Mouse (Mus musculus) left cerebral cortex, postnatal 14 days (tissue): ENCODE data around the gene Polr2g. TPM values are rescaled to one million over a fixed set of nuclear protein-coding genes. Genes with fewer than 3 reads are reported as not detected.
"Not testable (repeated sequence)": the region's sequence is repeated elsewhere in the genome, so short reads cannot be mapped to it uniquely, and the experiment has no call there.

Source experiments
- DNase-seq, 2 experiments: peaks; one replicate each; pipeline ENCODE4 v3.0.0; 2021 to 2022; ENCODE audit warnings: low spot score in 2 of 2, mixed read lengths in 1 of 2
- intact Hi-C: fragments of 180-260 bp; cut with DNase I; formaldehyde crosslinking; loops from one replicate; pipeline ENCODE4 v1.15.1; 2025
- long read RNA-seq, 2 experiments: library from polyadenylated mRNA; stranded (forward); transcript quantifications; one replicate each; pipeline ENCODE4 v2.0.0; 2021
- total RNA-seq, 2 experiments: library from RNA; stranded (reverse); gene quantifications; 2 replicates each; pipeline ENCODE4 v1.2.3; 2021

The Polr2g gene
- total RNA-seq: 100 to 1,000 TPM; 108 to 110 TPM
- long read RNA-seq, experiment 1, transcript Polr2g-202 (7 exons, 833 nt): minor isoform, 19 of 87 reads
- long read RNA-seq, experiment 1, transcript Polr2g-201 (8 exons, 890 nt): major isoform, 56 of 87 reads
- long read RNA-seq, experiment 1, partial matches to known transcripts: 4 of 87 reads
- long read RNA-seq, experiment 1, other reads (novel, unspliced or antisense): 7 of 87 reads
- long read RNA-seq, experiment 2, transcript Polr2g-201 (8 exons, 890 nt): major isoform, 47 of 67 reads
- long read RNA-seq, experiment 2, transcript Polr2g-202 (7 exons, 833 nt): minor isoform, 16 of 67 reads
- long read RNA-seq, experiment 2, partial matches to known transcripts: 3 of 67 reads
- long read RNA-seq, experiment 2, other reads (novel, unspliced or antisense): 1 of 67 reads

DNA sequence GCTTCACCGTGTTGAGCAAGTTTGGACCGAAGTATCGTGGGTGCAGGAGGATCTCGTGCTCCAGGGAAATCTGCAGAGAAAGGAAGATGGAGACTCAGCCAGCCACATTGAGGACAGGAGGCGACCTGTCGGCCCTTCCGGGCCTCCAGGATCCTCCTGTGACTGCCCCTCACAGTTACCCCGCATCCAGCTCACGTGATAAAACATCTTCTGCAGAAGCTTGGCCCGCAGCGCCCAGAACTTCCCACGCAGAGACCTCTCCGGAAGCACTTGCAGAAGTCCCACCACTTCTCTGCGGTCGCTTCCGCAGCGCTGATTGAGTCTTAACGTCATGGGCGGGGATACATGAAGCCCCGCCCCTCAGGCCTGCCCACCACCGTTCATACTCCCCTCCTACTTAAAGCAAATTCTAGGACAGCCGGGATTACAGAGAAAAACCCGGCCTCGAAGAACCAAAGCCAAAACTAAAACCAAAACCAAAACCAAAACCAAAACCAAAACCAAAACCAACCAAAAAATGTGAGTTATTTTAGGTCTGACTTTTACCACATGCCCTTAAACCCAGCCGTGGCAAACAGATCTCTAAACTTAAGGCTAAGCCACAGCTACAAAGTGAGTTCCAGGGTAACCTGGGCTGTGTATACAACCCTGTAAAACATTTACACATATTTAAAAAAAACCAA, at the start of gene Polr2g:
TSS of gene Polr2g (minus strand) at position 314 of the 683 bp plus-strand sequence.
- peak; percentile 92 to 95 for DNase-seq
- intact Hi-C loops: no loop called here

GRCm38 (mm10) chr19:8844371-8845129, 46.2 kb upstream of the Polr2g start:
- DNase-seq: peak; percentile 86 to 87
- intact Hi-C loops: loop anchor here (5.0 to 10.0 kb wide), 2 partner anchors 110 to 238 kb away; partner anchors contain the start of gene Tut1

DNA sequence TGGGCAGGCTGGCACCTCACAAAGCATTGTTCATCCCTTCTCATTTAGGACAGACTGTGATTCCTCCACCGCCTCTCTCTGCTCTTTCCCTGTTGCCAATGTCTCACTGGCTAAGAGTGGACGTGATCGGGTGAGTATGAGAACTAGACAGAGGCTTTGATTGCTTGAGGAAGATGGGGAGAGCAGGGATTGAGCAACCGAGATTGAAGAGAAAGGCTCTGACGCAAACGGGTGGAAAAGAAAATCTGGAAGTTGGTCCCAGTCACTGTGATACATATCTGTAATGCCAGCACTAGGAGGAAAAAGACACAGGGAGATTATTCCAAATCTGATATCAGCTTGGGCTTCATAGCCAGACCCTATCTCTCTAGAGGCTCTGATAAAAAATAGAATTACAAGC, 44.6 kb upstream of the Polr2g start:
- intact Hi-C loops: loop anchor here (5.0 to 10.0 kb wide), 2 partner anchors 112 to 239 kb away; partner anchors contain the start of gene Tut1
- no peak for DNase-seq

DNA sequence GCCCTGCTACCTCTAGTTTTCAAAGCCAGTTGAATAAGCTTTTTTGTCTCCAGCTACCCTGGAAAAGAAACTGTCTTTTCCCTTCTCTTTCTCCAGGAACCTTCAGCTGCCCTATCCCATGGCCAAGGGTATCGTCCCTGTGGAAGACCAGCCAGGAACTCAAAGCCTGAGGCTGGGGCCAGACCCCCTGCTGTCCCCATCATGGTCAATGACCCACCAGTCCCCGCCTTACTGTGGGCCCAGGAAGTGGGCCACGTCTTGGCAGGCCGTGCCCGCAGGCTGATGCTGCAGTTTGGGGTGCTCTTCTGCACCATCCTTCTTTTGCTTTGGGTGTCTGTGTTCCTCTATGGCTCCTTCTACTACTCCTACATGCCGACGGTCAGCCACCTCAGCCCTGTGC, 42.6 kb upstream of the Polr2g start:
- intact Hi-C loops: loop anchor here (5.0 to 10.0 kb wide), 2 partner anchors 114 to 241 kb away; partner anchors contain the start of gene Tut1
- no peak for DNase-seq

DNA sequence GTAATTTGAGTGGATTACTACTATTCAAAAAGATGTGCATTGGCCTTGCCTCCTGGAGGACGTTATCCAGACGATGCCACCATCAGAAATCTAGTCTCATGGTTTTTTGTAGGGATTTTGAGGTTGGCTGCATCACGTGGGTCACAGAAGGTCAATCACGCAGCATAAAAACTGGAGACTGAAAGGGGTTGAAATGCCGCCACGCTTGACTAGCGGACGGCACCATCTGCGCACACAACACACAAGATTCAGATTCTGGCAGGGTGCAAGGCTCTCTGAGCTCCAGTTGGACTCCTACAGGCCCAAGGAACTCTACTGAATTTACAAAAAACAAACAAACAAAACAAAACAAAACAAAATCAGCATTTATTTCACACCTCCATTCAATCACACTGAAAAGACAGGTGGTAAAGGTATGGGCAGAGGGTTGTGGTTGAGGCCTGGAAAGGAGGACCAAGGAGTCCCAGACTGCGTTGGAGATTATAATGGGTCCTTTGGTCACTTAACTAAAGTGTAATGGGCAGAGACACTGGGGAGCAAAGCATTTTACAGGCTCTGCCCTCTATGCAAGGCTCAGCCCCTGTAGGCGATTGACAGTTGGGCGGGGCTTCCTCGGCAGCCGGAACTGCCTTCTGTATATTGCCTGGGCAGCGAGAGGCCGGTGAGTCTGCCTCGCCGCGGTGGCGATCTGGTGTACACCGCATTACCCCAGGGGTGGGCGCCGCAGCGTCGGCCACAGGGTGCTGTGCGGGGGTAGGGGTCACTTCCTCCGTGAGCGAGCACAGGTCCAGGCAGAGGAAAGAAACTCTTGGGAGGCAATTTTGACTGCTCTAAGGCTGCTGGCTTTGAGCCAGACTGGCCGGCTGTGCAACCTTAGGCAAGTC, 41.8 kb upstream of the Polr2g start:
- intact Hi-C loops: loop anchor here (5.0 to 10.0 kb wide), 2 partner anchors 115 to 242 kb away; partner anchors contain the start of gene Tut1
- DNase-seq: peak in 1 of 2 experiments; percentile 70

DNA sequence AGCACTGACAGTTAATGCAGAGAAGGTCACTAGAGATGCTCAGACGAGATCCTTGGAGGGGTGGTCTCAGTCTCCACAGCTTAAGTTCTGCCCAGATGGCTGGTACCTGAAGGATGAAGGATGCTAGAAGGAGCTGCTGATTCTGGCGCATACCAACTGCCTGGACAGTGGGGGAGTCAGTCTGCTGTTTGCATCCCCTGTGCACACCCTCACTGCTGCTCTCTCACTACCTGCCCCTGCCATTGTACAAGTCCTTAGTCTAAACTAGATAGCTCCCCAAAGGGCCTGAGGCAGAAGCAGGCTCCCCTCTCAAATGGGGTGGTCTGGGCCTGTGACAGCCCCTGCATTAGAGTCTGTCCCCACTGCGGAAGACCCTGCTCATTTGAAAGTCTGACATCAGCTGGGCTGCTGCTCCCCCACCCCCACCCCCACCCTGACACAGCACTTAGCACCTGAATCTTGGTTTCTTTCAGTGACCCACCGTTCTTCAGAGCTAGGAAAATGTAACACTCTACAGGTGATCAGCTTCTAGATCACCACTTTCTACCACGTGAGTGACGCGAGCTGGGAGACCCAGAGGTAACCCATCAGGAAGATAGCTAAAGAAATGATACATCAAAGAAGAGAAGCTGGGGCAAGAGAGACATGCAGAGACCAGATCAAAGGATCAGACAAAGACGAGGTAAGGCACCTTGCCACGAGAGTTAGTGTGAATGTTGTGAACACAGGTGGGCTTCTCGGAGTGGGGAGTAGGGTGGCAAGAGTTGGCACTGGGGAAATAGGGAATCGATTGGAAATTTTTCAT, 40.9 kb upstream of the Polr2g start, which contains the start of gene Gng3:
TSS of gene Gng3 (minus strand) at position 92 of the 805 bp plus-strand sequence.
- intact Hi-C loops: no loop called here

DNA sequence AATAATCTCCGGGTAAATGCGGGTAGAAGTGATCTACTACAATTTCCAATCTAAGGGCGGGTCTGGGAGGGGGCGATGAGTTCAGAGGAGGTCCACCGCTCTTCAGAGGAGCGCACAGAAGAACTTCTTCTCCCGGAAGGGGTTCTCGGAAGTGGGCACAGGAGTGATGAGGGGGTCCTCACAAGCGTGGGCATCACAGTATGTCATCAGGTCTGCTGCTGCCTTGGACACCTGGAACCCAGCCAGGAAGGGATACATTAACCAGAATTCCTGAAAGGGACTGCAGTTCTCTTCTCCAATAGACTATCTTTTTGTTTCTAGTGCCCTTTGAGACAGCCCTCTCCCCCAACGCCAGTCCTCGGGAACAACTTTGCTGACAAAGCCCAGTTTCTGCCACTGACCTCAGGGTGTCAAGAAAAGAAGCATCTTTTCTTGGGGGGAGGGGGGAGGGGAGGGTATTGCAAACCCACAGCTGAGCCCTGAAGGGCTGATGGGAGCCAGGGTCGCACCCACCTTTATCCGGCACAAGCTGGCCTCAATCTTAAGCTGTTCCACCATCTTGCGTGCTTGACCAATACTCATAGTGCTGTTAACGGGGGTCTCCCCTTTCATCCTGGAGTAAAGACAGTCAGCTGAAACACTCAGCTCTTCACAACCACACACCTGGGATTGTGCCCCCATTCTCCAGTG, 39.8 kb upstream of the Polr2g start:
- intact Hi-C loops: no loop called here
- DNase-seq: peak in 1 of 2 experiments; percentile 72

More for the DNA sequence above, 40.9 kb upstream of the Polr2g start, which contains the start of gene Gng3:
- peak; percentile 86 to 91 for DNase-seq

- intact Hi-C loops: no loop called here
- peak; percentile 87 to 94 for DNase-seq
Observed at GRCm38 (mm10) chr19:8837251-8837791, 38.9 kb upstream of the Polr2g start, which contains the start of gene Bscl2. TSS of gene Bscl2 (plus strand) at chr19:8837467.

- DNase-seq, intact Hi-C loops: not testable (repeated sequence)
Observed at GRCm38 (mm10) chr19:8836327-8836726, 38.0 kb upstream of the Polr2g start.

DNA sequence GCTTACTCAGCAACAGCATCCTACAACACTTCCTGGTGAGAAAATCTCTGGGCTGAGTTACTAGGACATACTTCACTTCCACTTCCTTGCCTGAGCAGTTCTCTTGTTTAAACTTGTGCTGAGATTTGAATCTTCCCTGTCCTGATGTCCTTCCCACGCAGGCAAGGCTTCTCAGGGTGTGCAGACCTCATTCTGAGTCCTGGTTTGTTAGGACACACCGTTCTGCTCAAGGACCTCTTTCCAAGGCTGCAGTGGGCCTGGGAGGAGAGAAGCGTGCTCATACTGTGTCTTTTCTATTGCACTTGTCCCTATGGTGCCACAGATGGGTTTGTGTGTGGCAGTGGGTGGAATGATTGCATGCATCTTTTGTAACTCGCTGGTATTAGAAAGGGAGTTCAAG, 34.6 kb upstream of the Polr2g start:
- intact Hi-C loops: no loop called here
- DNase-seq: no peak

GRCm38 (mm10) chr19:8831262-8831661, 32.9 kb upstream of the Polr2g start:
- intact Hi-C loops: no loop called here
- DNase-seq: no peak

DNA sequence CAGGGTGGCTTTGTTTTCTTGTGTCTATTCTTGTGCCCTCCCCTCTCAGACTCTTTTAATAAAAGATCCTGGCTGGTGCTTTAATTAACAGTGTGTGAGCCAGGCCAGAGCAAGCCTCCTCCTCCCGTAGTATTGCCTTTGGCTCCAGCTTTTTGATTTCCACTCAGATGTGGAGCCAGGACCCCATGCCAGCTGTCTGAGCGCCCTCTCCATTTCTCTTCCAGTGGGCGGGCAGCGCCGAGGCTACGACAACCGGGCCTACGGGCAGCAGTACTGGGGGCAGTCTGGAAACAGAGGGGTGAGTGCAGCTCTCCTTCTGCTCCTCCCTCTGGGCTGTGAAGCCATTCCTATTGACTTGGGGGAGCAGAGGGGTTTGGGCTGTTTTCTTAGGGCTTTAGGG, 32.3 kb upstream of the Polr2g start:
- DNase-seq: no peak
- intact Hi-C loops: no loop called here

DNA sequence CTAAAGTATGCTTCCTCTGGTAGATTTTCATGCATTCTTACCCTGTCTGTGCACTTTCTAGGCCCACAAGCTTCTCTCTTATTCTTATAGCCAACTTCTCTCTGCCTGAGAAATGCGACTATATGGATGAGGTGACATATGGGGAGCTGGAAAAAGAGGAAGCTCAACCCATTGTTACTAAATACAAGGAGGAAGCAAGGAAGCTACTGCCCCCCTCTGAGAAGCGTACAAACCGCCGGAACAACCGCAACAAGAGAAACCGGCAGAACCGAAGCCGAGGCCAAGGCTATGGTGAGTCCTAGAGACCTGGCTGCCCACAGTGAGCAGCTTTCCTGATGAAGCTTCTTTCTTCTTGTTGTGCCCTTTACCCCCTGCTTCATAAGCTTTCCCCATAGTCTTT, 31.3 kb upstream of the Polr2g start, which contains the start of gene AC129217.1:
TSS of gene AC129217.1 (plus strand) at position 114 of the 400 bp plus-strand sequence.
- DNase-seq: no peak
- intact Hi-C loops: no loop called here

DNA sequence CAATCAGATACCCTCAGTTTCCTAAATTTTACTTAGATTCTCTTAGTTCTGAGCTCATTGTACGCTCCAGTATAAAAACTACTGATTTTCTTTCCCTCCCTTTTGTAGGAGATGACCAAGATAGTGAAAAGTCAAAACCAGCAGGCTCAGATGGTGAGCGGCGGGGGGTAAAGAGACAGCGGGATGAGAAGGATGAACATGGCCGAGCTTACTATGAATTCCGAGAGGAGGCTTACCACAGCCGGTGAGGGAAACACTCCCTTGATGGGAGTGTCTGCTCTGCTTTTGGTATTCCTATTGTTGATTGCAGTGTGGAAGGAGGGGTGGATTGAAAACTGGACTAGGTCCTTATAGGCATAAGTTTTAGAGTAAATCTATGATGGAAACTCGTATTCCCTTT, 24.3 kb upstream of the Polr2g start:
- DNase-seq: no peak
- intact Hi-C loops: loop anchor here (5.0 kb wide), 1 partner anchor 75 kb away; no protein-coding TSS in a partner anchor

DNA sequence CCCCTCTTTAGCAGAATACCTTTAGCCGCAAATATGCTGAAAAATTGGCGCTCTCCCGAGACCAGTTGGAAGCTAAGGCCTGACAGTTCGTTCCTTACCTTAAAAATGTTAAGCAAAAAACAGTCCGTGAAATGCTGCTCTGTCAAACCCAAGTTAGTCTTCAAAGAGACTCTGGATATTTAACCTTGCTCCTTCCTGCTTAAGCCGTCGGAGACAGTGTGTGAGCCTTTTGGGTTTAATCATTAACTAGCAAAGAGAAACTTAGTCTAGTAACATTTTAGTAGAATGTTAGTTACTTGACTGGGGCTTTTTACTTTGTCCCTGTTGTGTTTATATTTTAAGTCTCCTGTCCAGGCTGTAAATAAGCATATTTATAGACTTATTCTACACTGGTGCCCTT, 22.8 kb upstream of the Polr2g start:
- DNase-seq: no peak
- intact Hi-C loops: loop anchor here (5.0 kb wide), 1 partner anchor 74 kb away; no protein-coding TSS in a partner anchor

GRCm38 (mm10) chr19:8820424-8820956, 22.1 kb upstream of the Polr2g start:
- intact Hi-C loops: loop anchor here (5.0 kb wide), 1 partner anchor 73 kb away; no protein-coding TSS in a partner anchor
- DNase-seq: no peak
